Mouse (Mus musculus): ENCODE measurements around the gene Pdzd7. TPM values are rescaled to one million over a fixed set of nuclear protein-coding genes. Genes with fewer than 3 reads are reported as not detected.

Pdzd7 gene
- polyA plus RNA-seq, 1 experiment from 2014 or later: 1.1 TPM

GRCm38 (mm10) chr19:45075323-45076035 is 30.0 kb upstream of the Pdzd7 start:
- peaks cover 63% of the 10 kb centered on the region for H3K27me3 ChIP-seq
- under 1% methylated on average over 32 of the region's 32 CpGs for WGBS
- ATAC-seq (replicated peaks; ENCODE audit: low FRiP score): peak; percentile 26

GRCm38 (mm10) chr19:45074580-45075322 is 29.2 kb upstream of the Pdzd7 start, which contains the start of gene Kazald1:
Gene Kazald1, plus strand, starts transcription at chr19:45075241.
- H3K4me2 ChIP-seq: peak within 1 kb of the TSS; percentile 96
- H3K9me3 ChIP-seq (replicated peaks): no peaks in the 10 kb centered on the region
- H3K9ac ChIP-seq: peak within 1 kb of the TSS; percentile 76
- H3K4me1 ChIP-seq: peaks cover 51% of the 10 kb centered on the region
- peaks cover 63% of the 10 kb centered on the region for H3K27me3 ChIP-seq
- peak within 1 kb of the TSS; percentile 62 for H3K4me3 ChIP-seq (replicated peaks)
- peak; percentile 84 for ATAC-seq (replicated peaks; ENCODE audit: low FRiP score)
- under 1% methylated on average over 45 of the region's 45 CpGs for WGBS
- H3K27ac ChIP-seq: peak within 1 kb of the TSS; percentile 96
- no peaks in the 10 kb centered on the region for H3K36me3 ChIP-seq

More at GRCm38 (mm10) chr19:45075323-45076035, 30.0 kb upstream of the Pdzd7 start:
- Histone ChIP-seq H3K9me3 (replicated peaks) (no peaks in the 10 kb centered on the region), H3K4me3 (replicated peaks) (peak overlapping the region; percentile 62), H3K4me2 (peak overlapping the region; percentile 96), H3K27ac (peak overlapping the region; percentile 96), H3K4me1 (peaks cover 59% of the 10 kb centered on the region), H3K36me3 (no peaks in the 10 kb centered on the region), H3K9ac (peak overlapping the region; percentile 76)

GRCm38 (mm10) chr19:45073871-45074542 is 28.5 kb upstream of the Pdzd7 start:
- Histone ChIP-seq H3K27me3 (peaks cover 63% of the 10 kb centered on the region), H3K27ac (peak overlapping the region; percentile 96), H3K4me1 (peaks cover 44% of the 10 kb centered on the region), H3K4me3 (replicated peaks) (peak overlapping the region; percentile 62), H3K4me2 (peak overlapping the region; percentile 96), H3K36me3 (no peaks in the 10 kb centered on the region), H3K9ac (peak overlapping the region; percentile 76), H3K9me3 (replicated peaks) (no peaks in the 10 kb centered on the region)
- 0 out of 2 replicates have a peak, but pooled peaks have one; percentile 27 for ATAC-seq (replicated peaks; ENCODE audit: low FRiP score)
- WGBS: 8% methylated on average over 20 of the region's 20 CpGs

GRCm38 (mm10) chr19:45067758-45068510 is 22.4 kb upstream of the Pdzd7 start:
- no peak overlapping the region for H3K4me3 ChIP-seq (replicated peaks)
- no peaks in the 10 kb centered on the region for H3K9me3 ChIP-seq (replicated peaks)
- H3K27me3 ChIP-seq: peaks cover 80% of the 10 kb centered on the region
- no peak for ATAC-seq (replicated peaks; ENCODE audit: low FRiP score)
- peaks cover 9% of the 10 kb centered on the region; the same call in 1 of the 2 replicates for H3K4me1 ChIP-seq
- 71% methylated on average over 7 of the region's 7 CpGs for WGBS
- H3K4me2 ChIP-seq: no peak overlapping the region
- no peak overlapping the region for H3K9ac ChIP-seq
- H3K27ac ChIP-seq: no peak overlapping the region
- no peaks in the 10 kb centered on the region for H3K36me3 ChIP-seq

- Histone ChIP-seq H3K27me3 (peaks cover 80% of the 10 kb centered on the region), H3K4me2 (no peak overlapping the region), H3K4me1 (peaks cover 9% of the 10 kb centered on the region; the same call in 1 of the 2 replicates), H3K36me3 (no peaks in the 10 kb centered on the region), H3K9ac (no peak overlapping the region), H3K9me3 (replicated peaks) (no peaks in the 10 kb centered on the region), H3K27ac (no peak overlapping the region), H3K4me3 (replicated peaks) (no peak overlapping the region)
- no peak for ATAC-seq (replicated peaks; ENCODE audit: low FRiP score)
- WGBS: 21% methylated on average over 17 of the region's 17 CpGs
Measured at GRCm38 (mm10) chr19:45067170-45067569, 21.7 kb upstream of the Pdzd7 start.

- H3K36me3 ChIP-seq: no peaks in the 10 kb centered on the region
- H3K4me2 ChIP-seq: no peak overlapping the region
- peaks cover 9% of the 10 kb centered on the region; the same call in 1 of the 2 replicates for H3K4me1 ChIP-seq
- H3K27me3 ChIP-seq: peaks cover 67% of the 10 kb centered on the region
- no peaks in the 10 kb centered on the region for H3K9me3 ChIP-seq (replicated peaks)
- 0 out of 2 replicates have a peak overlapping the region, but pooled peaks have one; percentile 2 for H3K4me3 ChIP-seq (replicated peaks)
- no peak overlapping the region for H3K27ac ChIP-seq
- no peak for ATAC-seq (replicated peaks; ENCODE audit: low FRiP score)
- H3K9ac ChIP-seq: peak overlapping the region; percentile 7; the same call in 1 of the 2 replicates
- WGBS: 5% methylated on average over 21 of the region's 21 CpGs
Measured at GRCm38 (mm10) chr19:45065226-45065625, 19.7 kb upstream of the Pdzd7 start.

GRCm38 (mm10) chr19:45063565-45064292 is 18.2 kb upstream of the Pdzd7 start:
- no peak overlapping the region for H3K27ac ChIP-seq
- no peaks in the 10 kb centered on the region for H3K9me3 ChIP-seq (replicated peaks)
- no peak overlapping the region for H3K4me3 ChIP-seq (replicated peaks)
- H3K9ac ChIP-seq: no peak overlapping the region
- 41% methylated on average over 20 of the region's 20 CpGs for WGBS
- peaks cover 52% of the 10 kb centered on the region for H3K27me3 ChIP-seq
- no peaks in the 10 kb centered on the region for H3K36me3 ChIP-seq
- no peak for ATAC-seq (replicated peaks; ENCODE audit: low FRiP score)
- H3K4me2 ChIP-seq: peak overlapping the region; percentile 39
- peaks cover 14% of the 10 kb centered on the region for H3K4me1 ChIP-seq

GRCm38 (mm10) chr19:45058841-45059240 is 13.3 kb upstream of the Pdzd7 start:
- 1% methylated on average over 14 of the region's 14 CpGs for WGBS
- Histone ChIP-seq H3K9me3 (replicated peaks) (no peaks in the 10 kb centered on the region), H3K4me3 (replicated peaks) (peak overlapping the region; percentile 59), H3K4me2 (peak overlapping the region; percentile 65), H3K36me3 (no peaks in the 10 kb centered on the region), H3K4me1 (peaks cover 34% of the 10 kb centered on the region), H3K9ac (peak overlapping the region; percentile 83), H3K27ac (peak overlapping the region; percentile 98), H3K27me3 (peaks cover 3% of the 10 kb centered on the region)
- no peak for ATAC-seq (replicated peaks; ENCODE audit: low FRiP score)

- peak overlapping the region; percentile 59 for H3K4me3 ChIP-seq (replicated peaks)
- ATAC-seq (replicated peaks; ENCODE audit: low FRiP score): peak; percentile 93
- WGBS: under 1% methylated on average over 34 of the region's 34 CpGs
Measured at GRCm38 (mm10) chr19:45058113-45058839, 12.8 kb upstream of the Pdzd7 start.

GRCm38 (mm10) chr19:45057724-45058112 is 12.2 kb upstream of the Pdzd7 start:
- Histone ChIP-seq H3K4me3 (replicated peaks) (peak overlapping the region; percentile 59), H3K36me3 (peaks cover 10% of the 10 kb centered on the region; the same call in 1 of the 2 replicates), H3K27me3 (no peaks in the 10 kb centered on the region), H3K4me2 (peak overlapping the region; percentile 65), H3K27ac (peak overlapping the region; percentile 98), H3K9ac (peak overlapping the region; percentile 62), H3K4me1 (peaks cover 39% of the 10 kb centered on the region), H3K9me3 (replicated peaks) (no peaks in the 10 kb centered on the region)
- 40% methylated on average over 7 of the region's 7 CpGs for WGBS
- no peak for ATAC-seq (replicated peaks; ENCODE audit: low FRiP score)

More at GRCm38 (mm10) chr19:45058113-45058839, 12.8 kb upstream of the Pdzd7 start:
- peak overlapping the region; percentile 98 for H3K27ac ChIP-seq
- H3K4me1 ChIP-seq: peaks cover 34% of the 10 kb centered on the region
- H3K27me3 ChIP-seq: no peaks in the 10 kb centered on the region
- peak overlapping the region; percentile 65 for H3K4me2 ChIP-seq
- H3K9ac ChIP-seq: peak overlapping the region; percentile 83
- H3K36me3 ChIP-seq: peaks cover 4% of the 10 kb centered on the region; the same call in 1 of the 2 replicates
- no peaks in the 10 kb centered on the region for H3K9me3 ChIP-seq (replicated peaks)
